Mouse (Mus musculus): ENCODE results near the gene Traf1. TPM values are rescaled to one million over a fixed set of nuclear protein-coding genes. Genes with fewer than 3 reads are reported as not detected.
A peak's percentile ranks its signal among the peaks of the same experiment; 100 is the strongest.

Traf1 gene
- polyA plus RNA-seq, 1 experiment from 2014 or later = 18.6 TPM

- Histone ChIP-seq H3K9me3 (replicated peaks; ENCODE audit: low read length) (no peaks in the 10 kb centered on the region), H3K4me3 (replicated peaks; ENCODE audit: low read depth, low read length) (no peak overlapping the region), H3K36me3 (ENCODE audit: insufficient read depth, low read length) (no peaks in the 10 kb centered on the region), H3K4me1 (replicated peaks; ENCODE audit: insufficient read depth, low read length) (peaks cover 7% of the 10 kb centered on the region; the same call in 1 of the 2 replicates), H3K27me3 (ENCODE audit: insufficient read depth, low read length) (no peaks in the 10 kb centered on the region), H3K9ac (ENCODE audit: low read depth, low read length) (no peak overlapping the region), H3K4me2 (ENCODE audit: low read length) (no peak overlapping the region), H3K27ac (no peak overlapping the region)
- DNase-seq (ENCODE audit: low spot score) (no peak), ATAC-seq (replicated peaks; ENCODE audit: low FRiP score, low read depth) (no peak)
- no peak for TF ChIP-seq CTCF (IDR thresholded peaks at IDR 0.05; ENCODE audit: low read depth)
- WGBS = 85% methylated on average over 5 of the region's 5 CpGs
These were observed 21.3 kb downstream of the Traf1 start for GRCm38 (mm10) chr2:34940246-34940645.

- H3K4me3 ChIP-seq (replicated peaks; ENCODE audit: low read depth, low read length) = no peak overlapping the region
- TF ChIP-seq CTCF (IDR thresholded peaks at IDR 0.05; ENCODE audit: low read depth) = no peak
- H3K9me3 ChIP-seq (replicated peaks; ENCODE audit: low read length) = no peaks in the 10 kb centered on the region
- H3K27me3 ChIP-seq (ENCODE audit: insufficient read depth, low read length) = no peaks in the 10 kb centered on the region
- peak; percentile 18 for DNase-seq (ENCODE audit: low spot score)
- H3K9ac ChIP-seq (ENCODE audit: low read depth, low read length) = no peak overlapping the region
- no peaks in the 10 kb centered on the region for H3K36me3 ChIP-seq (ENCODE audit: insufficient read depth, low read length)
- WGBS = 60% methylated on average over 8 of the region's 8 CpGs
- H3K27ac ChIP-seq = peak overlapping the region; percentile 25; the same call in 1 of the 2 replicates
- no peak for ATAC-seq (replicated peaks; ENCODE audit: low FRiP score, low read depth)
- H3K4me1 ChIP-seq (replicated peaks; ENCODE audit: insufficient read depth, low read length) = peaks cover 7% of the 10 kb centered on the region; the same call in 1 of the 2 replicates
- no peak overlapping the region for H3K4me2 ChIP-seq (ENCODE audit: low read length)
These were observed 23.0 kb downstream of the Traf1 start for GRCm38 (mm10) chr2:34938269-34939208.

- no peaks in the 10 kb centered on the region for H3K36me3 ChIP-seq (ENCODE audit: insufficient read depth, low read length)
- H3K9me3 ChIP-seq (replicated peaks; ENCODE audit: low read length) = no peaks in the 10 kb centered on the region
- no peak overlapping the region for H3K27ac ChIP-seq
- no peak for DNase-seq (ENCODE audit: low spot score)
- no peaks in the 10 kb centered on the region for H3K27me3 ChIP-seq (ENCODE audit: insufficient read depth, low read length)
- no peak overlapping the region for H3K4me3 ChIP-seq (replicated peaks; ENCODE audit: low read depth, low read length)
- no peak overlapping the region for H3K4me2 ChIP-seq (ENCODE audit: low read length)
- peaks cover 7% of the 10 kb centered on the region; the same call in 1 of the 2 replicates for H3K4me1 ChIP-seq (replicated peaks; ENCODE audit: insufficient read depth, low read length)
- WGBS = 7% methylated on average over 5 of the region's 5 CpGs
- no peak for ATAC-seq (replicated peaks; ENCODE audit: low FRiP score, low read depth)
- H3K9ac ChIP-seq (ENCODE audit: low read depth, low read length) = no peak overlapping the region
- no peak for TF ChIP-seq CTCF (IDR thresholded peaks at IDR 0.05; ENCODE audit: low read depth)
These were observed 24.1 kb downstream of the Traf1 start for GRCm38 (mm10) chr2:34937460-34937859.

- DNase-seq (ENCODE audit: low spot score) = no peak
These were observed 34.3 kb downstream of the Traf1 start for GRCm38 (mm10) chr2:34927320-34927719.

GRCm38 (mm10) chr2:34922729-34923128, 38.8 kb downstream of the Traf1 start:
- no peak for ATAC-seq (replicated peaks; ENCODE audit: low FRiP score, low read depth)
- Histone ChIP-seq H3K4me2 (ENCODE audit: low read length) (no peak overlapping the region), H3K27me3 (ENCODE audit: insufficient read depth, low read length) (no peaks in the 10 kb centered on the region), H3K27ac (no peak overlapping the region), H3K36me3 (ENCODE audit: insufficient read depth, low read length) (no peaks in the 10 kb centered on the region), H3K9me3 (replicated peaks; ENCODE audit: low read length) (no peaks in the 10 kb centered on the region), H3K4me3 (replicated peaks; ENCODE audit: low read depth, low read length) (no peak overlapping the region), H3K4me1 (replicated peaks; ENCODE audit: insufficient read depth, low read length) (no peaks in the 10 kb centered on the region), H3K9ac (ENCODE audit: low read depth, low read length) (no peak overlapping the region)
- no peak for DNase-seq (ENCODE audit: low spot score)
- 12% methylated on average over 2 of the region's 2 CpGs for WGBS
- TF ChIP-seq CTCF (IDR thresholded peaks at IDR 0.05; ENCODE audit: low read depth) = no peak

More at GRCm38 (mm10) chr2:34927320-34927719, 34.3 kb downstream of the Traf1 start:
- Histone ChIP-seq H3K9me3 (replicated peaks; ENCODE audit: low read length) (no peaks in the 10 kb centered on the region), H3K9ac (ENCODE audit: low read depth, low read length) (no peak overlapping the region), H3K4me2 (ENCODE audit: low read length) (no peak overlapping the region), H3K36me3 (ENCODE audit: insufficient read depth, low read length) (no peaks in the 10 kb centered on the region), H3K27me3 (ENCODE audit: insufficient read depth, low read length) (no peaks in the 10 kb centered on the region), H3K27ac (no peak overlapping the region), H3K4me1 (replicated peaks; ENCODE audit: insufficient read depth, low read length) (no peaks in the 10 kb centered on the region), H3K4me3 (replicated peaks; ENCODE audit: low read depth, low read length) (no peak overlapping the region)
- 58% methylated on average over 5 of the region's 5 CpGs for WGBS
- no peak for TF ChIP-seq CTCF (IDR thresholded peaks at IDR 0.05; ENCODE audit: low read depth)
- no peak for ATAC-seq (replicated peaks; ENCODE audit: low FRiP score, low read depth)

GRCm38 (mm10) chr2:34920144-34920543, 41.4 kb downstream of the Traf1 start:
- Histone ChIP-seq H3K27me3 (ENCODE audit: insufficient read depth, low read length) (no peaks in the 10 kb centered on the region), H3K4me1 (replicated peaks; ENCODE audit: insufficient read depth, low read length) (no peaks in the 10 kb centered on the region), H3K9me3 (replicated peaks; ENCODE audit: low read length) (no peaks in the 10 kb centered on the region), H3K4me3 (replicated peaks; ENCODE audit: low read depth, low read length) (no peak overlapping the region), H3K36me3 (ENCODE audit: insufficient read depth, low read length) (no peaks in the 10 kb centered on the region), H3K4me2 (ENCODE audit: low read length) (no peak overlapping the region), H3K27ac (no peak overlapping the region), H3K9ac (ENCODE audit: low read depth, low read length) (no peak overlapping the region)
- no peak for TF ChIP-seq CTCF (IDR thresholded peaks at IDR 0.05; ENCODE audit: low read depth)
- DNase-seq (ENCODE audit: low spot score) = no peak
- no peak for ATAC-seq (replicated peaks; ENCODE audit: low FRiP score, low read depth)
- 26% methylated on average over 2 of the region's 2 CpGs for WGBS

All from kidney, postnatal 0 days (tissue).